Mouse (Mus musculus) adrenal gland, postnatal 25 days (tissue): ENCODE data around the gene Samd14. TPM values are rescaled to one million over a fixed set of nuclear protein-coding genes. Genes with fewer than 3 reads are reported as not detected.
"Not testable (repeated sequence)": the region's sequence is repeated elsewhere in the genome, so short reads cannot be mapped to it uniquely, and the experiment has no call there.

Experiments used
- DNase-seq: peaks from one replicate; pipeline ENCODE4 v3.0.0; 2021; ENCODE audit warnings: mixed read lengths
- long read RNA-seq: library from polyadenylated mRNA; stranded (forward); transcript quantifications from one replicate; pipeline ENCODE4 v2.0.0, GENCODE M21; 2021
- total RNA-seq: library from RNA; stranded (reverse); gene quantifications from 2 replicates; pipeline ENCODE4 v1.2.3, GENCODE M21; 2021

Samd14 gene
- 3.0 and 4.4 TPM in 2 replicates for total RNA-seq
- long read RNA-seq, partial matches to known transcripts = 1 of 1 reads
- long read RNA-seq, other reads (novel, unspliced or antisense) = 0 of 1 reads

GRCm38 (mm10) chr11:95009629-95010014 is at the start of gene Samd14:
Gene Samd14, plus strand, starts transcription at chr11:95009879.
- peak; percentile 60 for DNase-seq

- DNase-seq = no peak
Measured at GRCm38 (mm10) chr11:94962534-94963101, 47.1 kb upstream of the Samd14 start.

GRCm38 (mm10) chr11:94967419-94967818 is 42.3 kb upstream of the Samd14 start, which contains the start of gene Hils1:
Gene Hils1, plus strand, starts transcription at chr11:94967593.
- DNase-seq = no peak

GRCm38 (mm10) chr11:94968187-94968586 is 41.5 kb upstream of the Samd14 start:
- DNase-seq = peak; percentile 30

- not testable (repeated sequence) for DNase-seq
Measured at GRCm38 (mm10) chr11:94969709-94970108, 40.0 kb upstream of the Samd14 start.

GRCm38 (mm10) chr11:94970210-94970943 is 39.3 kb upstream of the Samd14 start:
- peak; percentile 53 for DNase-seq

GRCm38 (mm10) chr11:94971895-94972615 is 37.6 kb upstream of the Samd14 start:
- no peak for DNase-seq

GRCm38 (mm10) chr11:94972887-94973286 is 36.8 kb upstream of the Samd14 start:
- no peak for DNase-seq

GRCm38 (mm10) chr11:94973313-94973712 is 36.4 kb upstream of the Samd14 start:
- DNase-seq = no peak

GRCm38 (mm10) chr11:94974951-94975350 is 34.7 kb upstream of the Samd14 start:
- DNase-seq = no peak

GRCm38 (mm10) chr11:94976199-94976598 is 33.5 kb upstream of the Samd14 start, which contains the start of gene Sgca:
Gene Sgca, minus strand, starts transcription at chr11:94976327.
- DNase-seq = no peak

GRCm38 (mm10) chr11:94978178-94978915 is 31.3 kb upstream of the Samd14 start:
- DNase-seq = no peak

- DNase-seq = peak; percentile 98
Measured at GRCm38 (mm10) chr11:94978947-94979346, 30.7 kb upstream of the Samd14 start.

- no peak for DNase-seq
Measured at GRCm38 (mm10) chr11:94979462-94980179, 30.1 kb upstream of the Samd14 start.

GRCm38 (mm10) chr11:94985140-94985539 is 24.5 kb upstream of the Samd14 start:
- DNase-seq = no peak

GRCm38 (mm10) chr11:94985822-94986221 is 23.9 kb upstream of the Samd14 start:
- DNase-seq = no peak

GRCm38 (mm10) chr11:94986435-94986834 is 23.2 kb upstream of the Samd14 start:
- DNase-seq = no peak

GRCm38 (mm10) chr11:94987341-94987740 is 22.3 kb upstream of the Samd14 start:
- no peak for DNase-seq

- peak; percentile 71 for DNase-seq
Measured at GRCm38 (mm10) chr11:94987851-94988250, 21.8 kb upstream of the Samd14 start.

GRCm38 (mm10) chr11:94988780-94989561 is 20.7 kb upstream of the Samd14 start:
- DNase-seq = peak; percentile 37

GRCm38 (mm10) chr11:94989562-94990017 is 20.1 kb upstream of the Samd14 start:
- peak; percentile 64 for DNase-seq
